Mouse (Mus musculus): ENCODE measurements around the gene Mtrex. TPM values are rescaled to one million over a fixed set of nuclear protein-coding genes. Genes with fewer than 3 reads are reported as not detected.

Mtrex gene
- 55.7 and 63.3 TPM in 2 replicates for polyA plus RNA-seq (2015; fragmentation: Nextera tagmentation; extraction: Ambion mirVana)

DNA sequence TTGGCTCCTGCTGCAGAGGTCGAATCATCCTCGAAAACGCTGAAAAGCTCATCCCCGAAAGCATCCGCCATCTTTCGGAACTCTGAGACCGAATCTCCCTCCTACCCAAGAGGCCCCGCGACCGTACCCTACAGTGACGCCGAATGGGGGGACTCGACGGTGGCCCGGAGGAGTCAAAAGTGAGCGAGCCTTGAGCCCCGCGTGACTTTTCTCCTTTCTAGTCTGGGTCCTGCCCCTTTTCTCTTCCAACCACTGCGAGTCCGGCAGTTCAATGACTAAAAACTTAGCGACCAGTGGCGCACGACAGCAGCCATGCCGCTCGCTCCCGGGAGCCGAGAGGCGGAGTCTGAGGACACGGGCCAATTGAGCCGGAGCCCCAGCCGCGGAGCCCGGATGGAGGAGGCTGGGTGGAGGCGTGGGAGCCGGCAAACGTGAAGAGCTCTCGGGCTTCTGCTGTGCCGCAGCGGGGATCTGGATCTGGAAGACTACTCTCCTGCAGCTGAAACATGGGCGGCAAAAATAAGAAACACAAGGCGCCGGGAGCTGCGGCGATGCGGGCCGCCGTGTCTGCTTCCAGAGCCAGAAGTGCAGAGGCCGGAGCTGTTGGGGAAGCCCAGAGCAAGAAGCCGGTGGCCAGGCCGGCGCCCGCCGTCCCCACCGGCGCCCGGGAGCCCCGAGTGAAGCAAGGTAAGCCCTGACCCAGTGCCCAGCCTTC, at the start of gene Mtrex, which contains the start of gene Dhx29:
Gene Mtrex, minus strand, starts transcription at position 112 of the 715 bp plus-strand sequence.
Gene Dhx29, plus strand, starts transcription at position 168 of the 715 bp plus-strand sequence.
- under 1% methylated on average over 57 of the region's 57 CpGs for WGBS
- Histone ChIP-seq H3K4me2 (peak within 1 kb of the TSS; percentile 65), H3K9me3 (no peaks in the 10 kb centered on the region), H3K27me3 (replicated peaks) (no peaks in the 10 kb centered on the region), H3K4me3 (replicated peaks) (peak within 1 kb of the TSS; percentile 82), H3K27ac (peak within 1 kb of the TSS; percentile 83), H3K36me3 (0 out of 2 replicates have a peak, but pooled peaks cover 4% of the 10 kb centered on the region), H3K9ac (peak within 1 kb of the TSS; percentile 62), H3K4me1 (peaks cover 13% of the 10 kb centered on the region)
- ATAC-seq (ENCODE audit: insufficient read depth, low FRiP score, low read depth) = peak; percentile 97

DNA sequence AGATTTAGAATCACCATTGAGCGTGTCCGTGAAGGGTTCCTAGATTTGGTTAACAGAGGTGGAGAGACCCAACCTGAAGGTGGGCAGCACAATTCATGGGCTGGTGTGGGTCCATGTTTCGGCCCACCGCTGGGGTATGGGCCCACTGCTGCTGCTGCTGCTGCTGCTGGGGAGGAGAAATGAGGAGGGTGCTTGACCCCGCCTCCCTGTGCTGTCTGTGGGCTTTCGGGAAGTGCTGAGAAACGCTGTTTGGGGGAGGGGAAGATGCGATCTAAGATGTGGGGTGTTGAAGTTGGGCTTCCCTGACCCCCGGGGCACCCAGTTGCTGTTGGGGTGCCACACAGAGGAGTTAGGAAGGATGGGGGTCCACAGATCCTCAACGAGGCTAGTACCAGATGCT, 49.5 kb upstream of the Mtrex start:
- Histone ChIP-seq H3K9ac (no peak overlapping the region), H3K27me3 (replicated peaks) (peaks cover 15% of the 10 kb centered on the region; the same call in 1 of the 2 replicates), H3K9me3 (no peaks in the 10 kb centered on the region), H3K4me2 (peak overlapping the region; percentile 37), H3K36me3 (no peaks in the 10 kb centered on the region), H3K4me1 (no peaks in the 10 kb centered on the region), H3K4me3 (replicated peaks) (no peak overlapping the region), H3K27ac (no peak overlapping the region)
- ATAC-seq (ENCODE audit: insufficient read depth, low FRiP score, low read depth) = no peak
- 39% methylated on average over 10 of the region's 10 CpGs for WGBS

DNA sequence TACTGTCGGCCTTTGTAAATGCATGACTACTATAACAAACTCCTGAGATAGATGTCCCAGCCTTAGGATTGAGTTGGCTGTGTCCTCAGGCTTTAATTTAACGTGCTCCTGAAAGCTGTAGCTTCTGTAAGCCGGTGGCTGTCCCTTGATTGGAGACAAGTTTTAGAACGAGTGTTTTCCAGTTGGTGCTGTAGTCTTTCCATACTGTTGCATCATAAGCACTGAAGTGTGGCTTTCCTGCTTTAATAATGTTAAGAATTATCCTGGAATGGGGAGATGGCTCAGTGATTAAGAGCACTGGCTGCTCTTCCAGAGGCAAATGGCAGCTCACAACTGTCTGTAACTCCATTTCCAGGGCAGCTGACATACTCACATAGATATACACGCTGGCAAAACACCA, 40.1 kb upstream of the Mtrex start:
- H3K27ac ChIP-seq = no peak overlapping the region
- H3K4me2 ChIP-seq = no peak overlapping the region
- no peaks in the 10 kb centered on the region for H3K9me3 ChIP-seq
- WGBS = 92% methylated on average over 5 of the region's 5 CpGs
- ATAC-seq (ENCODE audit: insufficient read depth, low FRiP score, low read depth) = no peak
- peaks cover 18% of the 10 kb centered on the region; the same call in 1 of the 2 replicates for H3K36me3 ChIP-seq
- H3K27me3 ChIP-seq (replicated peaks) = no peaks in the 10 kb centered on the region
- H3K4me3 ChIP-seq (replicated peaks) = no peak overlapping the region
- H3K4me1 ChIP-seq = no peaks in the 10 kb centered on the region
- no peak overlapping the region for H3K9ac ChIP-seq

DNA sequence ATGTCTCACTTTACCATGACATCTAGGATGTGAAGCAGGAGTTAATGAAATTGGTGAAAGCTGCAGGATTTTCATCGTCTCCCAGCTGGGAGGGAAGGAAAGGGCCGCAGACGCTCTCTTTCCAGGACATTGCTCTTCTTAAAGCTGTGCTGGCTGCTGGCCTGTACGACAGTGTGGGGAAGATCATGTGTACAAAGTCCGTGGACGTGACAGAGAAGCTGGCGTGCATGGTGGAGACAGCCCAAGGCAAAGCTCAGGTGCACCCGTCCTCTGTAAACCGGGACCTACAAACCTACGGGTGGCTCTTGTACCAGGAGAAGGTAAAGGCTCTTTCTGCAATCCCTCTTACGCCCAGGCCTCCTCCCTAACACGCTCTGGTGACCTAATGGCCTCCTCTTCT, 37.2 kb upstream of the Mtrex start:
- 92% methylated on average over 12 of the region's 12 CpGs for WGBS
- H3K27ac ChIP-seq = no peak overlapping the region
- H3K4me1 ChIP-seq = no peaks in the 10 kb centered on the region
- H3K4me2 ChIP-seq = no peak overlapping the region
- H3K27me3 ChIP-seq (replicated peaks) = no peaks in the 10 kb centered on the region
- no peak for ATAC-seq (ENCODE audit: insufficient read depth, low FRiP score, low read depth)
- no peaks in the 10 kb centered on the region for H3K9me3 ChIP-seq
- no peak overlapping the region for H3K4me3 ChIP-seq (replicated peaks)
- peaks cover 18% of the 10 kb centered on the region; the same call in 1 of the 2 replicates for H3K36me3 ChIP-seq
- no peak overlapping the region for H3K9ac ChIP-seq

DNA sequence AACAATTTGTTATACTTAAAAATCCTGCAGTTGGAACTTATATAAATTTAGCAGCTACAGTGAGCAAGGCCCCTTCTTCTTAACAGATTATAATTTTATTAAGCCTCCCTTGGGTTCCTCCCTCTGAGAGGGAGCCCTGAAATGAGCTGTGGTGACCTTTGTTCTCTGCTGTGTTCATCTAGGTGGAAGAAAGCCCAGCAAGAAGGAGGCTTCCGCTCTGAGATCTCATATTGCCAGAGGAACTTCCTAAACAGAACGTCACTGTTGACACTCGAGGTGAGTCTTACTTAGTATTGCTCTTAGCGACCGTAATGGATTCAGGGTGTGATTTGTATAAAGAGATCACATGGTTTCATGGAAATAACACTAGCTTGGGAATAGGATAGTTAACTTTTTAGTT, 35.9 kb upstream of the Mtrex start:
- H3K36me3 ChIP-seq = peaks cover 18% of the 10 kb centered on the region; the same call in 1 of the 2 replicates
- H3K4me1 ChIP-seq = no peaks in the 10 kb centered on the region
- no peak overlapping the region for H3K4me3 ChIP-seq (replicated peaks)
- H3K27me3 ChIP-seq (replicated peaks) = no peaks in the 10 kb centered on the region
- no peak for ATAC-seq (ENCODE audit: insufficient read depth, low FRiP score, low read depth)
- H3K9me3 ChIP-seq = no peaks in the 10 kb centered on the region
- H3K4me2 ChIP-seq = no peak overlapping the region
- no peak overlapping the region for H3K27ac ChIP-seq
- H3K9ac ChIP-seq = no peak overlapping the region
- 69% methylated on average over 5 of the region's 5 CpGs for WGBS

DNA sequence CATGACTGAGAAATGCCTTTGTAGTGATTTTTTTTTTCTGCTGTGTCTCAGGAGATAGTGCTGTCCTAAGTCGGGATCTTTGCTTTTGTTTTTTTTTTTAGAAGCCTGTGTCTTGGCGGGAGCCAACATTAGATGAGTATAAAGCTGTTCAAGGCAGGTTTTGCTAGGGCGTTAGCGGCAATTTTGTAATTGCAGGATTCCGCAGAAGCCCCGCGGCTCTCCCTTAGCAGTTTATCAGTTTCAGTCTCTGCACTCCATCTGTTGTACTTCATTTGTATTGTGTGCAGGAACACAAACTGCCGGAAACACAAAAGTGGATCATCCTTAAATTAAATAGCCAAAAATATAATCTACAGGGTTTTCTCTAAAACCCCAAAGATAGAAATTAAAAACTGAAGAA, 26.9 kb upstream of the Mtrex start:
- Histone ChIP-seq H3K9me3 (no peaks in the 10 kb centered on the region), H3K9ac (no peak overlapping the region), H3K36me3 (peaks cover 16% of the 10 kb centered on the region; the same call in 1 of the 2 replicates), H3K4me1 (no peaks in the 10 kb centered on the region), H3K4me3 (replicated peaks) (no peak overlapping the region), H3K27me3 (replicated peaks) (no peaks in the 10 kb centered on the region), H3K27ac (no peak overlapping the region), H3K4me2 (no peak overlapping the region)
- ATAC-seq (ENCODE audit: insufficient read depth, low FRiP score, low read depth) = no peak
- WGBS = 94% methylated on average over 8 of the region's 8 CpGs

DNA sequence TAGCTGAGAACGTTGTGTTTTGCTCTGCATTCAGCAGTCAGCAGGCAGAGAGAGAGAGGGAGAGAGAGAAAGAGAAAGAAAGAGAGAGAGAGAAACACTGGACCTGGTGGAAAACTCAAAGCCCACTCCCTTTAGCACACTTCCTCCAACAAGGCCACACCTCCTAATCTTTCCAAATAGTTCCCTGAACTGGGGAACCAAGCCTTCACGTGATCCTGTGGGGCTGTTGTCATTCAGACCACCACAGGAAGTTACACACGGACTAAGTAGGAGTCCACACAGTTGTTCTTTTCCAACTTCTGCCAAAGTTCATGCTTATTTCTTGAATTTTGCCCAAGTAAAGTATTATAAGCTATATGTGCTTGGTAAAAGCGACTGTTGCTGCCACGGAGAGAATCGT, 18.7 kb upstream of the Mtrex start:
- 84% methylated on average over 6 of the region's 6 CpGs for WGBS
- ATAC-seq (ENCODE audit: insufficient read depth, low FRiP score, low read depth) = no peak
- Histone ChIP-seq H3K36me3 (peaks cover 28% of the 10 kb centered on the region; the same call in 1 of the 2 replicates), H3K4me3 (replicated peaks) (no peak overlapping the region), H3K4me2 (no peak overlapping the region), H3K27me3 (replicated peaks) (no peaks in the 10 kb centered on the region), H3K9me3 (no peaks in the 10 kb centered on the region), H3K9ac (no peak overlapping the region), H3K4me1 (no peaks in the 10 kb centered on the region), H3K27ac (no peak overlapping the region)

DNA sequence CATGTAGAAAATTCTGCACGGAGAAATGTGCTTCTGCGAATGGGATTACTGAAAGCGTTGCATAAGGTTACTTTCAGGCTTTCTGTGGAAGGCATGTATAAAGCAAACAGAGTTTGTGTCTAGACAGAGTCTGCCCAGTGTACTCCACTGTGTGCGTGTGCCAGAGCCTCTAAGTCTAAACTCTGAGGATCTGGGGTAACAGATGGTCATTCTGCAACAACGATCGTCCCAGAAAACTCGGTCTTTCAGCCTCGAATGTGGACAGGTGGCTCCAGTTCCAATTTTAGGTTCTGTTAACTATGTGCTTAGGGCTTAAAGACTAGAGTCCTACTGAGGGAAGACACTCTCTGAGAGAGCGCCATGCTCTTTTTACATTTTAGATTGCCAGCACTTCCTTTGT, 18.1 kb upstream of the Mtrex start:
- 90% methylated on average over 9 of the region's 9 CpGs for WGBS
- no peak overlapping the region for H3K4me2 ChIP-seq
- ATAC-seq (ENCODE audit: insufficient read depth, low FRiP score, low read depth) = no peak
- no peak overlapping the region for H3K4me3 ChIP-seq (replicated peaks)
- H3K27ac ChIP-seq = no peak overlapping the region
- H3K9me3 ChIP-seq = no peaks in the 10 kb centered on the region
- no peaks in the 10 kb centered on the region for H3K27me3 ChIP-seq (replicated peaks)
- no peak overlapping the region for H3K9ac ChIP-seq
- H3K36me3 ChIP-seq = peaks cover 28% of the 10 kb centered on the region; the same call in 1 of the 2 replicates
- H3K4me1 ChIP-seq = no peaks in the 10 kb centered on the region

DNA sequence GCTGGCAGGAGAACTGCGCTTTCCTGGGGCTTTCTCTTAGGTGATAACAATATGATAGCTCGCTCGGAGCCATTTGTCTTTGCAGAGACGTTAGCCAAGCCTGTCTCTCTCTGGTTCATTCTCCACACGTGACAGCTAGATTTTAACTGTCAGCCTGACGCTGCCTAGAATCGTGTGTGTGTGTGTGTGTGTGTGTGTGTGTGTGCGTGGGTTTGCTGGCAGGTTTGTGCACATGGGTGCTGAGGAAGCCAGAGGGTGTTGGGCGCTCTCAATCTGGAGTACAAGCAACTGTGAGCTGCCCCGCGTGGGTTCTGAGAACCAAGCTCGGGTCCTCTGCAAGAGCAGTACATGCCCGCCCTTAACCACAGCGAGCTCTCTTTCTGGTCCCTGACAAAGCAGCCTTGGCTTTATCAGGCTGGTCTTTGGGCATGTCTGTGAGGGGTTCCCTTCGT, 14.7 kb upstream of the Mtrex start:
- Histone ChIP-seq H3K9me3 (no peaks in the 10 kb centered on the region), H3K4me3 (replicated peaks) (no peak overlapping the region), H3K4me2 (no peak overlapping the region), H3K27ac (no peak overlapping the region), H3K4me1 (no peaks in the 10 kb centered on the region), H3K9ac (no peak overlapping the region), H3K27me3 (replicated peaks) (no peaks in the 10 kb centered on the region), H3K36me3 (0 out of 2 replicates have a peak, but pooled peaks cover 15% of the 10 kb centered on the region)
- 53% methylated on average over 15 of the region's 15 CpGs for WGBS
- no peak for ATAC-seq (ENCODE audit: insufficient read depth, low FRiP score, low read depth)

DNA sequence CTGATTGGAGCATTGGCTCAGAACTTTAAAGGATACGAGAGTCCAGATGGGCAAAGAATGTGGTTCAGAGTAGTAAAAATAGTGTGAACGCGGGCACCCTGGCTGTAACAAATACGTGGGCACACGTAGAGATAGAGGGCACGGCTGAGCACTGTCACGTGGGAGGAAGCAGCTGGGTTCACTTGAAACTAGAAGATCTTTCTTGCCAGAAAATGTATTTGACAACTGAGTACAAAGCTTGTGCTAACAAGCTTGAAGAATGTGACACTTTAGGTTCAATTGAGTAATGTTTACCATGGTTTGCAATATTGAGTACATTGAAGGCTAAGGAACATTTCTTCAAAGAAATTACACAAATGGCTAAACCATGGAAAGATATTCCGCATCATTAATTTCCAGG, 10.9 kb upstream of the Mtrex start:
- Histone ChIP-seq H3K27me3 (replicated peaks) (no peaks in the 10 kb centered on the region), H3K4me1 (no peaks in the 10 kb centered on the region), H3K4me2 (no peak overlapping the region), H3K4me3 (replicated peaks) (no peak overlapping the region), H3K27ac (no peak overlapping the region), H3K36me3 (0 out of 2 replicates have a peak, but pooled peaks cover 7% of the 10 kb centered on the region), H3K9ac (no peak overlapping the region), H3K9me3 (no peaks in the 10 kb centered on the region)
- 88% methylated on average over 8 of the region's 8 CpGs for WGBS
- no peak for ATAC-seq (ENCODE audit: insufficient read depth, low FRiP score, low read depth)

DNA sequence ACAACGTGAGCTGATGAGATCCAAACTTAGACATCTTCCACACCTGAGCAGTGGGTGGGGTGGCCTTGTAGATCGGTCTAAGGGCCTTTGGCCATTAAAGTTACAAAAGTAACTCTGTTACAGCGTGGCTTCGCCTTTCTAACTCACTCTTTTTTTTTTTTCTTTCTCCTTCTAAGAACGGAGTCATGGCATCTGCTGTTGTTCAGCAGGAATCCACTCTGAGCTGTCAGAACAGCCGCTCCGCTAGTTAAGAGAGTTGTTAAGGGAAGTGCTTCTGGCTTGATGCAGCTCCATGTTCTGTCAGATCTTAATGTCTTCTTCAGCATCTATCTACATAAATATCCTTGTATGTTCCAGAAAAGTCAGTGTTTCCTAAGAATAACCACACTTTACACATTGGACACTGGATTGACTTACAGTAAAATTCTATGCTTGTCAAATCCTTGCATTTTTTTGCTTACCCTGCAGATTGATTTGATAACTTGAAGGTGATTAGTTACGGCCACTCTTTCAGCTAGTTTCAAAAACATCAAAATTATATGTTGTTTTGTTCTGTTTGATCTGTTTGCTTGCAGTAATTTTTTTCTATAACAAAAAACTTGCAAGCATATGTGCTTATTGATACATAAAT, 955 bp upstream of the Mtrex start:
- 5% methylated on average over 8 of the region's 8 CpGs for WGBS
- Histone ChIP-seq H3K27ac (peak overlapping the region; percentile 83), H3K4me1 (peaks cover 13% of the 10 kb centered on the region), H3K4me3 (replicated peaks) (peak overlapping the region; percentile 82), H3K9me3 (no peaks in the 10 kb centered on the region), H3K36me3 (0 out of 2 replicates have a peak, but pooled peaks cover 4% of the 10 kb centered on the region), H3K9ac (peak overlapping the region; percentile 62), H3K4me2 (peak overlapping the region; percentile 65), H3K27me3 (replicated peaks) (no peaks in the 10 kb centered on the region)
- ATAC-seq (ENCODE audit: insufficient read depth, low FRiP score, low read depth) = no peak

DNA sequence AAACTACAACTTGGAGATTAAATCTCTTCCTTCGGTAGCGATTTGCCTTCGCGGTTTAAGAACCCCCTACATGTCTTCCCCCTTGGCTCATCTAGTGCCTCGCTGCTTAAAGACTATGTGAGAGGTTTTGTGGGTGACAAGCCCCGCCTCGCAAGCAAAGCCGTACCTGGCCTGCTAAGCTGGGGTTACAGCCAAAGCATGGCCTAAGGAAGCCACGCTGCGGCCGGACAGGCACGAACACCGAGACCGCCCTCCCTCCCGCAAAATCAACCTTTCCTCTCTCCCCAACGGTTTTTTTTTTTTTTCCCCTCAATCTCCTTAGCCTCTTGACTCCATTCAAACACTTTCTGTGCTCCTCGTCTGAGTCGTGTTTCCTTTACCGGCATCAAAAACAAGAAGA, 402 bp downstream of the Mtrex start:
- H3K4me3 ChIP-seq (replicated peaks) = peak overlapping the region; percentile 82
- 0 out of 2 replicates have a peak, but pooled peaks cover 4% of the 10 kb centered on the region for H3K36me3 ChIP-seq
- no peaks in the 10 kb centered on the region for H3K9me3 ChIP-seq
- WGBS = under 1% methylated on average over 19 of the region's 19 CpGs
- peak overlapping the region; percentile 65 for H3K4me2 ChIP-seq
- ATAC-seq (ENCODE audit: insufficient read depth, low FRiP score, low read depth) = no peak
- peaks cover 13% of the 10 kb centered on the region for H3K4me1 ChIP-seq
- H3K9ac ChIP-seq = peak overlapping the region; percentile 60
- H3K27ac ChIP-seq = peak overlapping the region; percentile 83
- no peaks in the 10 kb centered on the region for H3K27me3 ChIP-seq (replicated peaks)

All from stomach, embryonic 15.5 days (tissue).